Mouse (Mus musculus): ENCODE data around the gene Eno4. TPM values are rescaled to one million over a fixed set of nuclear protein-coding genes. Genes with fewer than 3 reads are reported as not detected.
"Not testable (repeated sequence)": the region's sequence is repeated elsewhere in the genome, so short reads cannot be mapped to it uniquely, and the experiment has no call there.

Eno4 gene
- not detected in 2 replicates for total RNA-seq (2014; fragmentation: Nextera tagmentation)
- 0.05 and 0.23 TPM in 2 replicates for total RNA-seq (2017)
- 0.11 TPM in 2 replicates for polyA plus RNA-seq (2012)

- Histone ChIP-seq H3K27me3 (ENCODE audit: insufficient read depth, low read length) (no peaks in the 10 kb centered on the region), H3K4me3 (ENCODE audit: low read depth, low read length) (peak within 1 kb of the TSS; percentile 76), H3K9me3 (replicated peaks) (no peaks in the 10 kb centered on the region), H3K4me1 (ENCODE audit: insufficient read depth, low read depth, low read length) (peaks cover 36% of the 10 kb centered on the region), H3K36me3 (replicated peaks) (no peaks in the 10 kb centered on the region)
- TF ChIP-seq POLR2AphosphoS5 (IDR thresholded peaks at IDR 0.05; ENCODE audit: insufficient replicate concordance, low read depth, low read length) (no peak), CTCF (IDR thresholded peaks at IDR 0.05; ENCODE audit: low read depth, low read length) (no peak), TAL1 (conservative IDR thresholded peaks at IDR 0.05; ENCODE audit: low read depth, low read length) (no peak), GATA1 (IDR thresholded peaks at IDR 0.05; ENCODE audit: borderline replicate concordance, low read length) (no peak), GATA2 (IDR thresholded peaks at IDR 0.05; ENCODE audit: borderline replicate concordance, low read depth, low read length) (no peak)
- peak; percentile 91 for DNase-seq (ENCODE audit: low spot score)
- ATAC-seq (ENCODE audit: extremely low read depth, insufficient number of reproducible peaks, low FRiP score, poor library complexity, severe bottlenecking), result peak; percentile 91
Measured at GRCm38 (mm10) chr19:58942841-58943828, at the start of gene Eno4, which contains the start of gene Hspa12a. Eno4 (plus strand) TSS chr19:58943425. Hspa12a (minus strand) TSS chr19:58943654.

- Histone ChIP-seq H3K4me1 (ENCODE audit: insufficient read depth, low read depth, low read length) (no peaks in the 10 kb centered on the region), H3K36me3 (replicated peaks) (no peaks in the 10 kb centered on the region), H3K4me3 (ENCODE audit: low read depth, low read length) (no peak overlapping the region), H3K9me3 (replicated peaks) (peaks cover 18% of the 10 kb centered on the region), H3K27me3 (ENCODE audit: insufficient read depth, low read length) (no peaks in the 10 kb centered on the region)
- no peak for ATAC-seq (ENCODE audit: extremely low read depth, insufficient number of reproducible peaks, low FRiP score, poor library complexity, severe bottlenecking)
- no peak for TF ChIP-seq POLR2AphosphoS5 (IDR thresholded peaks at IDR 0.05; ENCODE audit: insufficient replicate concordance, low read depth, low read length)
- no peak for TF ChIP-seq GATA2 (IDR thresholded peaks at IDR 0.05; ENCODE audit: borderline replicate concordance, low read depth, low read length)
- TF ChIP-seq TAL1 (conservative IDR thresholded peaks at IDR 0.05; ENCODE audit: low read depth, low read length), result no peak
- TF ChIP-seq CTCF (IDR thresholded peaks at IDR 0.05; ENCODE audit: low read depth, low read length), result no peak
- no peak for TF ChIP-seq GATA1 (IDR thresholded peaks at IDR 0.05; ENCODE audit: borderline replicate concordance, low read length)
- DNase-seq (ENCODE audit: low spot score), result no peak
Measured at GRCm38 (mm10) chr19:58896216-58896615, 47.0 kb upstream of the Eno4 start.

GRCm38 (mm10) chr19:58900471-58900870 lies 42.8 kb upstream of the Eno4 start:
- ATAC-seq (ENCODE audit: extremely low read depth, insufficient number of reproducible peaks, low FRiP score, poor library complexity, severe bottlenecking); DNase-seq (ENCODE audit: low spot score); H3K36me3 ChIP-seq (replicated peaks); H3K4me1 ChIP-seq (ENCODE audit: insufficient read depth, low read depth, low read length); H3K27me3 ChIP-seq (ENCODE audit: insufficient read depth, low read length); H3K4me3 ChIP-seq (ENCODE audit: low read depth, low read length): not testable (repeated sequence)
- peaks cover 11% of the 10 kb centered on the region for H3K9me3 ChIP-seq (replicated peaks)

GRCm38 (mm10) chr19:58903079-58903898 lies 39.9 kb upstream of the Eno4 start:
- no peaks in the 10 kb centered on the region for H3K36me3 ChIP-seq (replicated peaks)
- H3K4me1 ChIP-seq (ENCODE audit: insufficient read depth, low read depth, low read length), result no peaks in the 10 kb centered on the region
- DNase-seq (ENCODE audit: low spot score), result no peak
- no peak overlapping the region for H3K4me3 ChIP-seq (ENCODE audit: low read depth, low read length)
- no peak for ATAC-seq (ENCODE audit: extremely low read depth, insufficient number of reproducible peaks, low FRiP score, poor library complexity, severe bottlenecking)
- H3K27me3 ChIP-seq (ENCODE audit: insufficient read depth, low read length), result peaks cover 8% of the 10 kb centered on the region; the same call in 1 of the 2 replicates
- no peak for TF ChIP-seq POLR2AphosphoS5 (IDR thresholded peaks at IDR 0.05; ENCODE audit: insufficient replicate concordance, low read depth, low read length)
- TF ChIP-seq TAL1 (conservative IDR thresholded peaks at IDR 0.05; ENCODE audit: low read depth, low read length), result no peak
- TF ChIP-seq CTCF (IDR thresholded peaks at IDR 0.05; ENCODE audit: low read depth, low read length), result no peak
- TF ChIP-seq GATA2 (IDR thresholded peaks at IDR 0.05; ENCODE audit: borderline replicate concordance, low read depth, low read length), result no peak
- no peak for TF ChIP-seq GATA1 (IDR thresholded peaks at IDR 0.05; ENCODE audit: borderline replicate concordance, low read length)
- peaks cover under 1% of the 10 kb centered on the region for H3K9me3 ChIP-seq (replicated peaks)

GRCm38 (mm10) chr19:58903899-58904327 lies 39.3 kb upstream of the Eno4 start:
- Histone ChIP-seq H3K9me3 (replicated peaks) (no peaks in the 10 kb centered on the region), H3K4me3 (ENCODE audit: low read depth, low read length) (no peak overlapping the region), H3K27me3 (ENCODE audit: insufficient read depth, low read length) (peaks cover 8% of the 10 kb centered on the region; the same call in 1 of the 2 replicates), H3K36me3 (replicated peaks) (no peaks in the 10 kb centered on the region), H3K4me1 (ENCODE audit: insufficient read depth, low read depth, low read length) (no peaks in the 10 kb centered on the region)
- ATAC-seq (ENCODE audit: extremely low read depth, insufficient number of reproducible peaks, low FRiP score, poor library complexity, severe bottlenecking) (no peak), DNase-seq (ENCODE audit: low spot score) (no peak)
- TF ChIP-seq POLR2AphosphoS5 (IDR thresholded peaks at IDR 0.05; ENCODE audit: insufficient replicate concordance, low read depth, low read length) (no peak), CTCF (IDR thresholded peaks at IDR 0.05; ENCODE audit: low read depth, low read length) (peak; percentile 96)

GRCm38 (mm10) chr19:58906685-58907084 lies 36.5 kb upstream of the Eno4 start:
- Histone ChIP-seq H3K27me3 (ENCODE audit: insufficient read depth, low read length) (peaks cover 8% of the 10 kb centered on the region; the same call in 1 of the 2 replicates), H3K36me3 (replicated peaks) (no peaks in the 10 kb centered on the region), H3K4me1 (ENCODE audit: insufficient read depth, low read depth, low read length) (0 out of 2 replicates have a peak, but pooled peaks cover 3% of the 10 kb centered on the region), H3K4me3 (ENCODE audit: low read depth, low read length) (no peak overlapping the region), H3K9me3 (replicated peaks) (no peaks in the 10 kb centered on the region)
- ATAC-seq (ENCODE audit: extremely low read depth, insufficient number of reproducible peaks, low FRiP score, poor library complexity, severe bottlenecking), result no peak
- no peak for TF ChIP-seq TAL1 (conservative IDR thresholded peaks at IDR 0.05; ENCODE audit: low read depth, low read length)
- no peak for TF ChIP-seq GATA1 (IDR thresholded peaks at IDR 0.05; ENCODE audit: borderline replicate concordance, low read length)
- TF ChIP-seq POLR2AphosphoS5 (IDR thresholded peaks at IDR 0.05; ENCODE audit: insufficient replicate concordance, low read depth, low read length), result no peak
- no peak for TF ChIP-seq GATA2 (IDR thresholded peaks at IDR 0.05; ENCODE audit: borderline replicate concordance, low read depth, low read length)
- no peak for TF ChIP-seq CTCF (IDR thresholded peaks at IDR 0.05; ENCODE audit: low read depth, low read length)
- DNase-seq (ENCODE audit: low spot score), result no peak
